Mouse (Mus musculus) G1E (cell line): ENCODE measurements around the gene Gcnt2.

ENCODE experiments used
- CTCF ChIP-seq: IDR thresholded peaks from 2 replicates; pipeline ENCODE4 v1.5.1; 2012; ENCODE audit warnings: low read depth, low read length, inconsistent platforms, mixed read lengths
- GATA1 ChIP-seq: IDR thresholded peaks from 2 replicates; pipeline ENCODE4 v1.6.1; 2012; ENCODE audit warnings: borderline replicate concordance, low read length, inconsistent platforms, mixed read lengths
- POLR2AphosphoS5 ChIP-seq: IDR thresholded peaks from 2 replicates; pipeline ENCODE4 v1.6.1; 2012; ENCODE audit warnings: low read depth, low read length, inconsistent platforms; ENCODE audit not compliant: insufficient replicate concordance
- TAL1 ChIP-seq: conservative IDR thresholded peaks from 2 replicates; pipeline ENCODE4 v1.6.1; 2012; ENCODE audit warnings: low read depth, low read length, inconsistent platforms, mixed read lengths

DNA sequence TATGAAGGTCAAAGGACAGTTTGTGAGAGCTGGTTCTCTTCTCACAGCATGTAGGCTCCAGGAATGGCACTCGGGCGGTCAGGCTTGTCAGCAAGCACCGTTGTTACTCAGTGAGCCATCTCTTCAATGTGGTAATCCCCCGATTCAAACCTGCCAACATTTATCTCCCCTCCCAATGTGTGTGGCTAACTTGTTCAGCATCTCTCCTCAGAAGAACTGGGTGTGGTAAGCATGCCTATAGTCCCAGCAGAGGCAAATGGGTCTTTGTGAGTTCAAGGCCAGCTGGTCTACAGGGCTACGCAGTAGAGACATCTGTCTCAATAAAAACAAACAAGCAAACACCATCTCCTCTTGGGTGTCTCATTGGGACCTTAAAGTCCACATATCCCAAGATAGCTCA lies 113.4 kb downstream of the Gcnt2 start:
- TF ChIP-seq CTCF (no peak), TAL1 (no peak), POLR2AphosphoS5 (no peak), GATA1 (no peak)
